Mouse (Mus musculus): ENCODE data around the gene Gm42957. TPM values are rescaled to one million over a fixed set of nuclear protein-coding genes. Genes with fewer than 3 reads are reported as not detected.
"Not testable (repeated sequence)": the region's sequence is repeated elsewhere in the genome, so short reads cannot be mapped to it uniquely, and the experiment has no call there.

The Gm42957 gene
- total RNA-seq, 2 experiments from 2014 or later: 0.66 to 0.74 TPM

DNA sequence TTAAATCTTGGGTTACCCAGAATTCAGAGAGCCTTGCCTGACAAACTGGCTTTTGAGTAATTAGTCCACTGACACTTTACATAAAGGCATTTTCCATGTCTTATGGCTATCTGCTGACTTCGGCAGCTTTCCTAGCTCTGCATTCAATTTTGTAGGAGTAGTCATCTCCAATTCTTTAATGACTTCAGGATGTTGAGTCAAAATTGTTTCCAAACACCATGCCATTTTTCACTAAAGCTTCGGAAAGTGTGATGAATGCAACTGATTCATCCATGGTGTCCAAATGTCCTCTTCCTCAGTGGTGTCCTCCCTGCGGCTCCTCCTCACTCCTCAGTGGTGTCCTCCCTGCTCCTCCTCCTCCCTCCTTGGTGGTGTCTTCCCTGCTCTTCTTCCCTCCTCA is 17.3 kb upstream of the Gm42957 start:
- DNase-seq (ENCODE audit: low spot score in 2 of 2): no peak

DNA sequence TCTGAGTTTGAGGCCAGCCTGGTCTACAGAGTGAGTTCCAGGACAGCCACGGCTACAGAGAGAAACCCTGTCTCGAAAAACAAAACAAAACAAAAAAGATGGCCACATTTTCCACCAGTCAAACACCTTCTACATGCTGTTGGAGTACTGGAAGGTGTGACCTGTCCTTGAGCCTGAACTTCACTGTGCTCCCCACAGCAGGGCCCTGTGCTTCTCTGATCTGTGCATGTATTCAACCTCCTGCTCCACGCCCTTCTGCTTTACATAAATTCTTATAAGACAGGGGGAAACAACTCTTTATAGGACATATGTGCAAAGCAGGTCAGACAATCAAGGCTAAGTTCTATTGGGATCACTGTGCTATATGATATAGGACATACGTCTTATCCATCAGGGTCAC is 12.1 kb upstream of the Gm42957 start:
- DNase-seq (ENCODE audit: low spot score in 2 of 2): no peak

DNA sequence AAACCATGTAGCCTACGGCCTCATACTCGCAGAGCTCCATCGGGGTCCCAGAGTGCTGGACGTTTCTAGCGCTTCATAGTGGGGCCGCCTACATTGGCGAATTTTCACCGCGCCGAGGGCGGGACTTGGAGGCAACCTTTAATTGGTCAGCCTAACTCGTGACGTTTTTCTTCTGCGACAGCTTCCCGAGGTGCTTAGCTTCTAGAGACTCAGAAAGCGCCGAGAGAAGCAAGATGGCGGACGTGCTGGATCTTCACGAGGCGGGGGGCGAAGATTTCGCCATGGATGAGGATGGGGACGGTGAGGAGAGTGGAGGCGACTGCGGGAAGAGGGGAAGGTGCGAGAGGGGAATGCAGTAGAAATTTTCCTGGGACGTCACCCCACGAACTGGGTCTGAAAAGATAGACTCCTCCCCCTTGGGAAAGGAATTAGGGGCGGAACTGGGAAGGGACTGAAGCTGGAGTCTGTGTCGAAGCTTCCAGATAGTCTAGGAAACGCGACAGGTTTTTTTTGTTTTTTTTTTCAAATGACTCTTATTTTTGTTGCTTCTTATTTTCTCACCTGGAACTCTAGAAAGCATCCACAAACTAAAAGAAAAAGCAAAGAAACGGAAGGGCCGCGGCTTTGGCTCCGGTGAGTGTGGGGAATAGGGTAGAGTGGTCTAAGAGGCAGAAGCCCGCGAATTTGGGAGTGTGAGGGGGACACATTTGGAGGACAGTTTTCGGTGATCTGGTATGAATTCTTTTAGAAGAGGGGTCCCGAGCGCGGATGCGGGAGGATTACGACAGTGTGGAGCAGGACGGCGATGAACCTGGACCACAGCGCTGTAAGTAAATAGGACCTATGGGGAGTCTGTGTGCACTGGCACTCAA is 5.3 kb upstream of the Gm42957 start, which contains the start of gene Rbm8a:
Gene Rbm8a (plus strand): TSS at position 205 of the 872 bp plus-strand sequence.
- DNase-seq (ENCODE audit: low spot score in 2 of 2): peak; percentile 95 to 99

DNA sequence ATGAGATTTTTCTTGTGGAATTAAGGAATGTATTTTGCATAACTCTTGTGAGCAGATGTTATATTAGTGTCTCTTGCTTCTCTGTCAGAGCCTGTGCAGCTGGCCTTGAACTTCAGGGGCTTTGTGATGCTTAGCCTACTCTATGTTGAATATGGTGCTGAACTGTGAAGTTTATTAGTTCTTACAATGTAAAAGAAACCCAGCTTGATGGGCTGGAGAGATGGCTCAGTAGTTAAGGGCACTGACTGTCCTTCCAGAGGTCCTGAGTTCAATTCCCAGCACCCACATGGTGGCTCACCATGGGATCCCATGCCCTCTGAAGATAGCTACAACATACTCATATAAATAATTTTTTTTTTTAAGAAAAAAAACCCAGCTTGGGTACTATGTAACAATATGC is 3.2 kb upstream of the Gm42957 start:
- DNase-seq (ENCODE audit: low spot score in 2 of 2): no peak

DNA sequence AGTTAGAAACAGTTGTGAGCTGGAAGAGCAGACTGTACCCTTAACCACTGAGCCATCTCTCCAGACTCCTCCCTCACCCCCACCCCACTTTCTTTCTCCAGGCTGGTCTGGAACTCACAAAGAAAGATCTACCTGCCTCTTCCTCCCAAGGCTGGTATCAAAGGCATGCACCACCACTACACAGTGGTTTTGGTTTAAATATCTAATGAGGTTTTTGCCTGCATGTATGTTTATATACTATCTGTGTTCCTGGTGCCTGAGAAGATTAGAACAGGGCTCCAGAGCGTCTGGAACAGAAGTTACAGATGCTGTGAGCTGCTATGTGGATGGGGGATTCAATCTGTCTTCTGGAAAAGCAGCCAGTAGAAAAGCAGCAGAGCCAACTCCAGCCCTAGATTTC is 1.3 kb upstream of the Gm42957 start:
- no peak for DNase-seq (ENCODE audit: low spot score in 2 of 2)

DNA sequence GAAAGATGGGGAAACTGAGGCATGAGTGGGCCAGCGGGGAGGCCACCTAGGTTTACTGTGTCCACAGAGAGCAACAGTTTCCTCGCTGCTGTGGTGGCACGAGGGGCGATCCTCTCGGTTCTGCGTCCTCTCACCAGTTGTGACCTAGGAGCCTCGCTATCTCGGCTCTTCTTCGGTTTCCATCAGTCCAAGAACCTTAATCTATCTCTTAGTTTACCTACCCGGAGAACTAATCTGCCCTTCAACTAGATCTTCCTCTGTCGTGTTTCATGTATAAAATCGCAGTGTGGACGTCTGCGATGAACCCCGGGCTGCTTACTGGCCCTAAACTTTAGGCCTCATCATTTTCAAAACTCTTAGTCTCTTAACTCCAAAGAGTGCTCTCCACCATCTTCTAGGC is 632 bp downstream of the Gm42957 start:
- DNase-seq (ENCODE audit: low spot score in 2 of 2): no peak

DNA sequence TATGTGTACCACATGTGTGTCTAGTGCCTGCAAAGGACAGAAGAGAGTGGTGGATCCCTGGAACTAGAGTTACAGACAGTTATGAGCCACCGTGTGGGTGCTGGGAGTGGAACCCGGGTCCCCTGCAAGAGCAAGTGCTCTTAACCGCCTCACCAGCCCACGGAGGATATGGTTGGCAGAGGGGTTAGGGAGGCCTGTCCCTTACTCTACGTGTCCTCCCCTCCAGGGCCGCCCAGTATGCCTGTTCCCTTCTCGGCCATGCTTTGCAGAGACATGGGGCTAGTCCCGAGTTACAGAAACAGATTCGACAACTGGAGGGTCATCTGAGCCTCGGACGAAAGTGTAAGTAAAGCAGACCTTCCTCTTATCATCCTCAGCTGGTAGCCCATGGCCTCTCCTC is 1.2 kb downstream of the Gm42957 start:
- no peak for DNase-seq (ENCODE audit: low spot score in 2 of 2)

DNA sequence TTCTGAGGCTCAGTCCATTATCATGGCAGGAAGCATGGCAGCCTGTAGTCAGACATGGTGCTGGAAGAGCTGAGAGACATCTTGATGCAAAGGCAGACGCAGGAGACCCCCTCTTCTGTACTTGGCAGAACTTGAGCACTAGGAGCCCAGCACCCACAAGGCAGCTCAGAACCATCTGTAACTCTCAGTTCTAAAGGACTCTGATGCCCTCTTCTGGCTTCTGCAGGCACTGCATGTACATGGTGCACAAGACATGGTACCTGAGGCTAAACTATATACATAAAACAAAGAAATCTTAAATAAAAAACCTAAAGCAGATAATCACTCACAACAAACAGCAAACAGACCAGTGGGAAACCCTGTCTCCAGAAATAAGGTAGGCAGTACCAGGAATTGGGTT is 3.9 kb downstream of the Gm42957 start:
- peak in 1 of 2 experiments; percentile 70 for DNase-seq (ENCODE audit: low spot score in 2 of 2)

DNA sequence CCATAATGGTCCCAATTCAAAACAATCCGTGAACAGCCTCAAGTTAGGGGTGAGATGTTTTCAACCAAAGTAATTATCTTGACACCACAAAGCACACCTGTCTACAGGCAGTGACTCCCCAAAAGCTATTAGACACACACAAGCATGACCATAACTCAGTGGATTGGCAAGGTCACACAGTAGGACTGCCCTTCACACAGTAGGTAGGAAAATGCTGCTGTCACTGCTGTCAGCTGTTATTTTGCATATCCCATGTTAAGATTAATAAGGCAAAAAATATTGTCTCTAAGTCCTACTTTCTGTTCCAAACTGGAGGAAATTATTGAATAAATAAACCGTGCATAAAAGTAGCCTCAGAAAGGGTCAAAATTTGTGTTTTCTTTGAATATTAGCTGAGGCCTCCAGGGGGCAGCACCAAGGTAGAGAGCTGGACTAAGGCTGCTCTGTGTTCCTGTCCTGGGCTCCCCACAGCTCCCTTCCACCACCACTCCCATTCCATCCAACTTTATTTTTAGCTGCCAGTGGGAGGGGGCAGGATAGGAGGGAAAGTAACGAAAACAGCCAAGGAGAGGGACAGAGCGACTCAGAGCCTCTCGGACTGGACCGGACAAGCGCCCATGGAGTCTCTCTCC is 9.9 kb downstream of the Gm42957 start, which contains the start of gene Itga10:
Gene Itga10 (plus strand): TSS at position 567 of the 632 bp plus-strand sequence.
- peak in 1 of 2 experiments; percentile 27 for DNase-seq (ENCODE audit: low spot score in 2 of 2)

DNA sequence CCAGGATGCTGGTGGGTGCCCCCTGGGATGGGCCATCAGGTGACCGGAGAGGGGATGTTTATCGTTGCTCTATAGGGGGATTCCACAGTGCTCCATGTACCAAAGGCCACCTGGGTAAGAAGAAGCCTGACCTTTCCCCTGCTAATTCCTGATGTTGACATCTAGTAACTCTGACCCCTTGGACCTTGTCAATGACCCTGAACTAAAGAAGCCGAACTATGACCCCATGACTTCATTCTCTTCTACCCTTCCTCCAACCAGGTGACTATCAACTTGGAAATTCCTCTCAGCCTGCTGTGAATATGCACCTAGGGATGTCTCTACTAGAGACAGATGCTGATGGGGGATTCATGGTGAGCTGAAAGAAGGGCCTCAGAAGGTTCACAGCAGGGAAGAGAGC is 12.1 kb downstream of the Gm42957 start:
- DNase-seq (ENCODE audit: low spot score in 2 of 2): no peak

DNA sequence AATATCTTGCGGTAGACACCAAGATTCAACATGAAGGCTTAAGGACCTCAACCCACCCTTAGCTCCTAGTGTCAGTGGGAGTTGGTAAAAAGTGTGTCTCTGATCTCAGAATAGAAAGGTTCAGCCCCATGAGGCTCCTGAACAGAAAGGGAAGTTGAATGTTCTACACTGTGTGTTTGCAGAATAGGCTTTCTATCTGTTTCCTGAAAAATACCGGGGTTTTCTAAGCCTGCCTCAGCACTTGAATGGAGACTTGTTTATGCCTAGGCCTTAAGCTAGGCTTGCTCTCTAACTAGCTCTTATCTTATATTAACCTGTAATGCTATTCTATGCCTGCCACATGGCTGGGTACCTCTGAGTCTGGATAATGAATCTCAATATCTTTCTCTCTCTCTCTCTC is 25.6 kb downstream of the Gm42957 start:
- DNase-seq (ENCODE audit: low spot score in 2 of 2): no peak

DNA sequence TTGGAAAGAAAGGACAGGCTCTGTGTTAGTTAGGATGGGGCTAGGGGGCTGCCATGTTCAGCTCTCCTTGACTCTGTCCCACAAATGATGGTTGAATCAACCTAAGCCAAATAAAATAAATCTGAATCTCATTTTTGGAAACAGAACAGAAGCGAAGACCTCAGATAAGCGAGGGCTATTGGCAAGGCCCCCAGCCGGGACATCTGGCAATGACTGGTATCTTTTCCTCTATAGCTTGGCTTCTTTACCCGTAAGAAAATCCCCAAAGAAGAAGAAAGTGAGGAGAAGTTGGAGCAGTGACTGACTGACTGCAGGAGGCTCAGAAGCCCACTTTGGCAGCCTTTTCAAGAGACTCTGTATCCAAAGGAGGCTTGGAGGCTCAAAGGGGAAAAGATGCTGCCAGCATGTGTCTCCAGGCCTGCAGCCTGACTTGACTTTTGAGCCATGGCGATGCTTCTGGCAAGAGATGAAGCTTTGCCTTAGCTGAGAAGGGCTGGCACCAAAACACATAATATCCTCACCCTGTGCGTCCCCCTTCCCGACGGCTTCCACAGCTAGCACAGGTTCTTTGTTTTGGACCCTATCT is 27.6 kb downstream of the Gm42957 start:
- DNase-seq (ENCODE audit: low spot score in 2 of 2): no peak

DNA sequence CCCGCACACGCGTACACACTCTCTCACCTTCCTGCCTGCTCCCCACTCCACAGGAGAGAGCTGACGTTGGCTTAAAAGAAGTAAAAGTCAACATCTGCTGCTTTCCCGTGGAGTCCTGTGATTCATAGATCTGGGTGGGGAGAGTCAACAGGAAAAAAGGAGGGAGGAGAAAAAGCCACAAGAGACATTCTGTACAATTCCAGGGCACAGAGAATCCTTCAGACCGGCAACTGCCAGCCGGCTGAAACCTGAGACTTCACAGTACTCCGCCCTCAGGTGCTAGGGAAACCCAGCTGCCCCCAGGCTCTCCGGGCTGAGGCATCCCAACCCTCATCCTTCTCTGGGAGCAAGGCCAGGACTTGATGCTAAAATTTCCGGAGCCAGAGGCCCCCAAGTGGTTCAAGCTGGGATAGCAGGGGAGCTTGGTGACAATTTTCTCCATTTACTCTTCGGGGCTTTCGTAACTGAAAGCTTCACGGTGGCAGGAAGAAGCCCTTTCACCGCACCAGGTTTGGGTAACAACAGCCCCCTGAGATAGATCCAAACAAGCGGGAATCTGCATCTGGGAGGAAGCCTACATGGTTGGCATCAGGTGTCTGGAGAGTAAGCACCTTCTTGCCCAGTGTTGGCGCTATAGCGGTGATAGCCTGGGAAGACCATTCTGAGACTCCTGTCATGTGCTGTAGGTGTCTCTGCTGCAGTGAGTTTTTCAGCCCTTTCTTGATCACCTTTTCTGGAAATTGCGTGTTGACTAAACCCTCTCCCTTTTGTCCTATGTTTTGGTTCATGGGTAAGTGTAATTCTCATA is 28.4 kb downstream of the Gm42957 start:
- peak; percentile 83 to 94 for DNase-seq (ENCODE audit: low spot score in 2 of 2)

DNA sequence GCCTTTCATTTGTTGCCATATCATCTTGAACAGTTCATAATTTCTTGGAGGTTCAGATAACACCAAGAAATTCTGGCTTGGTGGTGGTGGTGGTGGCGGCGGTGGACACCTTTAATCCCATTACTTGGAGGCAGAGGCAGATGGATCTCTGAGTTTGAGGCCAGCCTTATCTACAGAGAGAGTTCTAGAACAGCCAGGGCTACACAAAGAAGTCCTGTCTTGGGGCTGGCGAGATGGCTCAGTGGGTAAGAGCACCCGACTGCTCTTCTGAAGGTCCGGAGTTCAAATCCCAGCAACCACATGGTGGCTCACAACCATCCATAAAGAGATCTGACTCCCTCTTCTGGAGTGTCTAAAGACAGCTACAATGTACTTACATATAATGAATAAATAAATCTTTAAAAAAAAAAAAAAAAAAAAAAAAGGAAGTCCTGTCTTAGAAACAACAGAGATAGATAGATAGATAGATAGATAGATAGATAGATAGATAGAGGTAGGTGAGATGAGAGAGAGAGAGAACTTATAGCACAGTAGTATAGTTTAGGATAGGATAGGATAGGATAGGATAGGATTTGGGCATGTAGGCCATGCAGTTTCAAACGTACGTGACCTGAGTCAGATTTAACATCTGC is 30.6 kb downstream of the Gm42957 start:
- not testable (repeated sequence) for DNase-seq (ENCODE audit: low spot score in 2 of 2)

DNA sequence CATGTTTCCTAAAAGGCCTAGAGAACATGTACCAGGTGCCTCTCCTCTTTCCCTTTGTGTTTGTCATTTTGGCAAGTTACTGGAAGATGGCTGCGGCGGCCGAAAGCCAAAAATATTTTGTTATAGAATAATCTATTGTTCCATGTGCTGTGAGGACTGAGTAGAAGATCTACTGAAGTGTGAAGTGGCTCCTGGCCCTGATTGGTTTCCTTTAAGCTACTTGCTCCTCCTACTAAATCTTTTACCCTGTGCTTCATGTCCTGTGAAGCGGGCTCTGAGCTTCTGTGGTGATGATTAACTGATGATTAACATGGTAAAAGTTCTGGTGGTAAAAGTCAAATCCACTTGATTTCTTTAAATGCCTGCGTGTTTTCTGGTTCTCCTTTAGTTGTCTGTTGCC is 31.6 kb downstream of the Gm42957 start:
- no peak for DNase-seq (ENCODE audit: low spot score in 2 of 2)

DNA sequence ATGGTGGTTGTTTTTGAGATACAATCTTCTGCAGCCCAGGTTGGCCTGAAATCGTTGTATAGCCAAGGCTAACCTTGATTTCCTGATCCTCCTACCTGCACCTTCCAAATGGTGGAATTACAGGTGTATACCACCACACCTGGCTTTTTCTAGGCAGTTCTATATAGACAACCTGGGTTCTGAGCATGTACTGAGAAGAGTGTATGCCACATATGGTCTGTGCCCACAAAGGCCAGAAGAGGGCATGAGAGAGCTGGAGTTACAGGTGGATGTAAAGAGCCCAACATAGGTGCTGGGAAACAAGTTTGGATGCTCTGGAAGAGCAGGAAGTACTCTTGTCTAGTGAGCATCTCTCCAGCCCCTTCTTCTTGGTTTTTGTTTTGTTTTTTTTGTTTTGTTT is 32.0 kb downstream of the Gm42957 start:
- no peak for DNase-seq (ENCODE audit: low spot score in 2 of 2)

DNA sequence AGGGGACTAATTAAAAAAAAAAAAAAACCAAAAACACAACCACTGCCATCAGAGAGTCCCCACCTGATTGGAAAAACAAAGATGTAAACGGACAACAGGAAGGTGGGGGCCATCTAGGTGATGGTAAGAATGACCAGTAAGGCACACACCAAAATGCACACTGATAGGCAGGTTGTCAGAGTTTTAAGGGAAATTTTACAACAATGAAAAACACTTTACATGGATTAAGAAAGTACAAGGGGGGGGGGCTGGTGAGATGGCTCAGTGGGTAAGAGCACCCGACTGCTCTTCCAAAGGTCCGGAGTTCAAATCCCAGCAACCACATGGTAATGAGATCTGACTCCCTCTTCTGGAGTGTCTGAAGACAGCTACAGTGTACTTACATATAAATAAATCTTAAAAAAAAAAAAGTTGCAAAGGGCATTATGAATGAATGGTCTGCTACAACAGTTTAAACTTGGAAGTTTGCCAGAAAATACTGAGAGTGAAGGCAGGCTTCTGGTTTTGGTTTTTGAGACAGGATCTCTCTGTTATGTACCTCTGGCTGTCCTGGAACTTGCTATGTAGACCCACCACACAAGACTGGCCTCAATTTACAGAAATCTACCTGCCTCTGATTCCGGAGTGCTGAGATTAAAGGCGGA is 33.3 kb downstream of the Gm42957 start:
- DNase-seq (ENCODE audit: low spot score in 2 of 2): no peak

DNA sequence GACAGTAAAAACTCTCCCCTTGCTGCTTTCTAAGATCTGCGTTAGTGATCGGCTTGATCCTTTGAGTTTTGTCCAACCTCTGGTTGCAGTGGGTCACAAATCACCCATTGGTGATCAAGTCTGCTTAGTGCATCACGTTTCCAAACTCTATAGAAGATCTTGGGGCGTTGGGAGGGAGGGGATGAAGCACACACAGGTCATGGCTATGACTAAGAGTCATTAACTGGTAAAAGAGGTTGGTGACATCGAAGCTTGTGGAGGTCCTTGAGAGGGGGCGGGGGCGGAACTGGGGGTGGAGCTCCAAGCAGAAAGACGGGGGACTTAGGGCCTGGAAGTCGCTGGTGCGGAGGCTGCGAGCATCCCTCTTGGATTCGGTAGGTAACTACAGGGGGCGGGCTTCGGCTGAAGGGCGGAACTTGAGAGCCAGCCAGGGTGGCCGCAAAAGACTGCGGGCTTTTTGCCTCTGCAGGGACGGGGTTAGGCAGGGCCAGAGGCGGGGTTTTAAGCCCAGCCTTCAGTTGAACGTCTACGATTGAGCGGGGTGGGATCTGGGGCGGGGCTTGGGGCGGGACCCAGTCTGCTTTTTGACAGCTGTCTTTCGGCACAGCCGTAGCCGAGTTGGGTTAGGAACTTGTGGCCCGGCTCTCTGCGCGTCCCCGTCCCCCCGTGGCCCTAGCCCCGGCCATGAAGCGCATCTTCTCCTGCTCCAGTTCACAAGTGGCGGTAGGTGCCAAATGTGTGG is 34.6 kb downstream of the Gm42957 start, which contains the start of gene Ankrd35:
Gene Ankrd35 (plus strand): TSS at position 405 of the 742 bp plus-strand sequence.
- peak; percentile 50 to 70 for DNase-seq (ENCODE audit: low spot score in 2 of 2)

DNA sequence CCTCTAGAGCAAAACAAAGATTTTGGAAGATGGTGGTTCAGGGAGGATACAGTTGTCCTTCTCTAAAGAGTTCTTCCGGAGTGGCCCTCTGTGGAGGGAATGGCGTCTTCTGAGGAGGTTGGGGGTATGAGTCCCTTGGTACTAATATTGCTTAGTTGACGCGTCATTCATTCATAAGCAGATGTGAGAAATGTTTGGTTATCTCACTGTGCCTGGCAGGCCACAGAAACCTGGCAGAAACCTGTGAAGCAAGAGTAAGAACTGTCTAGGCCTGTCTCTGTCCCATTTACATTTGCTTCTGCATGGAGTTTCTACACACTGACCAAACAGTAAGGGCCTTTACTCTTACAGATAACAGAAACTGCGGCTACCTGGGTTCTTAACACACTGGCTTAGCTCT is 36.2 kb downstream of the Gm42957 start:
- DNase-seq (ENCODE audit: low spot score in 2 of 2): no peak
